In the genomic region with DNA sequence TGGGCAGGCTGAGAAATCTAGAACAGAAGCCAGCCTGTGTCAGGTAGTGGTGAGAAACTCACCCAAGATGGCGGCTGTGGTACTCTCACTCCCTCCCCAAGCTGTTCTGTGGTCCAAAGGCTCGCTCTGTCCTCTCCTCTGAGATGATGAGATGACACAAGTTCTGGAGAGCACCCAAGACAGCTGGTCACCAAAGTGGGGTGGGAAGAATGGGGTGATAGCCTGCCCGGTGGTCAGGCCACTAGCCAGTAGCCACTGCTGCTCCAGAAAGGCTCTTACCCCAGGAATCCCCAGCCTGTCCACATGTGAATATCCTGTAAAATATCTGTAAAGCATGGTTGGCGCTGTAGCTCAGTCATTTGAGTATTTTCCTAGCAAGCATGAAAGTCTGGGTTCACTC, we compare ENCODE assay signal across 15 mouse cellular contexts. TPM values are rescaled to one million over a fixed set of nuclear protein-coding genes. Genes with fewer than 3 reads are reported as not detected.
"Had no signal": no experiment of that assay in that cellular context is flagged by ENCODE, and none has a peak within 500 bp of the region (broad histone marks: within the 10 kb centered on the region; RNA-seq: fewer than 3 reads in every experiment).

No protein-coding gene starts in this region.

- H3K4me3 ChIP-seq: limb, embryonic 12.5 days; liver, embryonic 13.5 days; lung, embryonic 15.5 days; midbrain, embryonic 13.5 days had no signal

- DNase-seq: kidney, adult 8-10 months; kidney, postnatal 36 days; liver; liver, embryonic 13.5 days; liver, postnatal 0 days; lung, postnatal 36 days; right cerebral cortex, postnatal 4 days; spleen, adult 18-20 months; thymus, adult 2 months; thymus, postnatal 36 days had no signal

- H3K27ac ChIP-seq: kidney, postnatal 0 days; limb, embryonic 12.5 days; liver, embryonic 13.5 days; lung, embryonic 15.5 days; midbrain, embryonic 13.5 days had no signal

RNA-seq across cellular contexts. Expression of gene Mal, which starts 44.2 kb away (rescaled TPM):
- total RNA-seq: megakaryocyte progenitor cell, adult 5-6 weeks had no signal
